In genomic region chr17:63171264-63171663, GRCm38 (mm10) we compare ENCODE assay signal across 19 mouse cellular contexts.
DNase-seq lines count a peak whose midpoint lies in the region; ATAC-seq and TF ChIP-seq lines count a peak whose summit lies in the region.
"Had no signal": no experiment of that assay in that cellular context is flagged by ENCODE, and none has a peak within 500 bp of the region (broad histone marks: within the 10 kb centered on the region; RNA-seq: fewer than 3 reads in every experiment).

No protein-coding gene starts in this region.

- H3K36me3 ChIP-seq in limb, embryonic 14.5 days (ENCODE audit: control insufficient read depth, insufficient read depth, low read length): no peaks in the 10 kb centered on the region
- no peaks in the 10 kb centered on the region for H3K36me3 ChIP-seq in limb, embryonic 10.5 days
- H3K36me3 ChIP-seq in embryonic facial prominence, embryonic 10.5 days (replicated peaks): no peaks in the 10 kb centered on the region
- H3K36me3 ChIP-seq in midbrain, embryonic 15.5 days (replicated peaks): no peaks in the 10 kb centered on the region
- H3K36me3 ChIP-seq: heart, embryonic 12.5 days; hindbrain, embryonic 10.5 days; limb, embryonic 12.5 days had no signal

- H3K9me3 ChIP-seq in limb, embryonic 14.5 days (ENCODE audit: control insufficient read depth, low read length): no peaks in the 10 kb centered on the region
- no peaks in the 10 kb centered on the region for H3K9me3 ChIP-seq in limb, embryonic 10.5 days (replicated peaks)
- no peaks in the 10 kb centered on the region for H3K9me3 ChIP-seq in embryonic facial prominence, embryonic 10.5 days
- no peaks in the 10 kb centered on the region for H3K9me3 ChIP-seq in midbrain, embryonic 15.5 days
- H3K9me3 ChIP-seq: heart, embryonic 12.5 days; hindbrain, embryonic 10.5 days; limb, embryonic 12.5 days had no signal

- H3K4me3 ChIP-seq in limb, embryonic 14.5 days (replicated peaks; ENCODE audit: low read length): no peak overlapping the region
- H3K4me3 ChIP-seq in limb, embryonic 10.5 days: no peak overlapping the region
- no peak overlapping the region for H3K4me3 ChIP-seq in embryonic facial prominence, embryonic 10.5 days
- H3K4me3 ChIP-seq in midbrain, embryonic 15.5 days: no peak overlapping the region
- H3K4me3 ChIP-seq: heart, embryonic 12.5 days; hindbrain, embryonic 10.5 days; limb, embryonic 12.5 days; myocyte had no signal

- no peak overlapping the region for H3K4me2 ChIP-seq in limb, embryonic 14.5 days (replicated peaks; ENCODE audit: low read depth, low read length, severe bottlenecking)
- H3K4me2 ChIP-seq in midbrain, embryonic 15.5 days: no peak overlapping the region
- H3K4me2 ChIP-seq: heart, embryonic 12.5 days; limb, embryonic 12.5 days had no signal

- H3K4me1 ChIP-seq in limb, embryonic 14.5 days (ENCODE audit: control insufficient read depth, insufficient read depth, low read length): 0 out of 2 replicates have a peak, but pooled peaks cover 4% of the 10 kb centered on the region
- H3K4me1 ChIP-seq in limb, embryonic 10.5 days: peaks cover 27% of the 10 kb centered on the region
- H3K4me1 ChIP-seq in embryonic facial prominence, embryonic 10.5 days: peaks cover 45% of the 10 kb centered on the region
- H3K4me1 ChIP-seq in midbrain, embryonic 15.5 days: peaks cover 49% of the 10 kb centered on the region

- no peak for DNase-seq in limb, embryonic 14.5 days (ENCODE audit: low spot score)
- DNase-seq in limb, embryonic 10.5 days (ENCODE audit: low spot score): no peak
- DNase-seq in embryonic facial prominence, embryonic 10.5 days (ENCODE audit: low spot score): peak; percentile 28
- peak; percentile 26 for DNase-seq in thymus, postnatal 25 days
- no peak for DNase-seq in heart, postnatal 4 days
- DNase-seq in layer of hippocampus, adult 11-12 months (ENCODE audit: low spot score): no peak
- DNase-seq: cerebellum, postnatal 10 days; gastrocnemius, postnatal 14 days; kidney, adult 11 months; kidney, postnatal 36 days; layer of hippocampus, postnatal 36 days; lung, adult 18-20 months had no signal

- H3K9ac ChIP-seq in limb, embryonic 14.5 days (ENCODE audit: low read depth, low read length, severe bottlenecking): no peak overlapping the region
- no peak overlapping the region for H3K9ac ChIP-seq in midbrain, embryonic 15.5 days
- H3K9ac ChIP-seq: heart, embryonic 12.5 days; limb, embryonic 12.5 days had no signal

- ATAC-seq in limb, embryonic 14.5 days (ENCODE audit: low FRiP score, low read depth): 0 out of 2 replicates have a peak, but pooled peaks have one; percentile 48
- ATAC-seq in midbrain, embryonic 15.5 days (replicated peaks): no peak

- WGBS in limb, embryonic 14.5 days: 39% methylated on average over 5 of the region's 5 CpGs
- WGBS in limb, embryonic 10.5 days: 23% methylated on average over 5 of the region's 5 CpGs
- 44% methylated on average over 5 of the region's 5 CpGs for WGBS in embryonic facial prominence, embryonic 10.5 days
- WGBS in midbrain, embryonic 15.5 days: 23% methylated on average over 5 of the region's 5 CpGs

- no peak for TF ChIP-seq POLR2A in limb, embryonic 14.5 days (IDR thresholded peaks at IDR 0.05; ENCODE audit: borderline replicate concordance, extremely low read depth, insufficient read depth, insufficient read length)

- H3K27ac ChIP-seq in limb, embryonic 14.5 days (replicated peaks; ENCODE audit: low read depth, low read length): no peak overlapping the region
- H3K27ac ChIP-seq in limb, embryonic 10.5 days: no peak overlapping the region
- H3K27ac ChIP-seq in embryonic facial prominence, embryonic 10.5 days (replicated peaks): no peak overlapping the region
- H3K27ac ChIP-seq in midbrain, embryonic 15.5 days: peak overlapping the region; percentile 65
- H3K27ac ChIP-seq: hindbrain, embryonic 10.5 days; limb, embryonic 12.5 days; macrophage; stomach, postnatal 0 days had no signal

- H3K27me3 ChIP-seq in limb, embryonic 14.5 days (ENCODE audit: control insufficient read depth, insufficient read depth, low read length): no peaks in the 10 kb centered on the region
- no peaks in the 10 kb centered on the region for H3K27me3 ChIP-seq in limb, embryonic 10.5 days (ENCODE audit: low read depth, poor library complexity, severe bottlenecking)
- H3K27me3 ChIP-seq in embryonic facial prominence, embryonic 10.5 days (replicated peaks; ENCODE audit: low read depth, poor library complexity, severe bottlenecking): no peaks in the 10 kb centered on the region
- H3K27me3 ChIP-seq in midbrain, embryonic 15.5 days (replicated peaks): no peaks in the 10 kb centered on the region
- H3K27me3 ChIP-seq: heart, embryonic 12.5 days; limb, embryonic 12.5 days had no signal

Comparison
In these comparisons a context has a peak if more than half of its experiments do, and no peak if none do; other contexts are left out.
1. DNase-seq: peak in embryonic facial prominence, embryonic 10.5 days (single experiment) and thymus, postnatal 25 days (single experiment); none in limb, embryonic 14.5 days (single experiment), limb, embryonic 10.5 days (single experiment), heart, postnatal 4 days (single experiment) and layer of hippocampus, adult 11-12 months (single experiment).